Mouse (Mus musculus) lung, postnatal 0 days (tissue): ENCODE results near the gene Rassf1. TPM values are rescaled to one million over a fixed set of nuclear protein-coding genes. Genes with fewer than 3 reads are reported as not detected.
A peak's percentile ranks its signal among the peaks of the same experiment; 100 is the strongest.

Experiments
- ATAC-seq: fragments of 200-750 bp; cut with Nextera tagmentation; 2 replicates; pipeline ENCODE4 v1.8.0; 2017; ENCODE audit warnings: moderate library complexity
- DNase-seq: peaks from one replicate; pipeline ENCODE4 v3.0.0-alpha.2; 2016; ENCODE audit warnings: low spot score
- H3K27ac ChIP-seq: fragments of 300-500 bp; sonication (generic); 2 replicates; pipeline ENCODE4 v1.5.1; 2014; ENCODE audit warnings: antibody characterized with exemption, mild to moderate bottlenecking, low read length, mixed read lengths
- H3K27me3 ChIP-seq: fragments of 300-500 bp; sonication (generic); replicated peaks from 2 replicates; pipeline ENCODE4 v1.6.1; 2014; ENCODE audit warnings: low read length, mixed read lengths; ENCODE audit not compliant: insufficient read depth
- H3K36me3 ChIP-seq: fragments of 300-500 bp; sonication (generic); 2 replicates; pipeline ENCODE4 v1.6.1; 2014; ENCODE audit warnings: low read length, mixed read lengths; ENCODE audit not compliant: insufficient read depth
- H3K4me1 ChIP-seq: fragments of 300-500 bp; sonication (generic); 2 replicates; pipeline ENCODE4 v1.6.1; 2014; ENCODE audit warnings: antibody characterized with exemption, low read depth, low read length, mixed read lengths; ENCODE audit not compliant: insufficient read depth
- H3K4me2 ChIP-seq: fragments of 300-500 bp; sonication (generic); replicated peaks from 2 replicates; pipeline ENCODE4 v1.6.1; 2014; ENCODE audit warnings: low read depth, mild to moderate bottlenecking, low read length, moderate library complexity, mixed read lengths
- H3K4me3 ChIP-seq: fragments of 300-500 bp; sonication (generic); 2 replicates; pipeline ENCODE4 v1.5.1; 2014; ENCODE audit warnings: low read depth, low read length
- H3K9ac ChIP-seq: fragments of 300-500 bp; sonication (generic); replicated peaks from 2 replicates; pipeline ENCODE4 v1.6.1; 2014; ENCODE audit warnings: low read depth, mild to moderate bottlenecking
- H3K9me3 ChIP-seq: fragments of 300-500 bp; sonication (generic); 2 replicates; pipeline ENCODE4 v1.6.1; 2016; ENCODE audit warnings: low read length, mixed read lengths
- CTCF ChIP-seq: IDR thresholded peaks from 2 replicates; pipeline ENCODE4 v1.5.1; 2016; ENCODE audit warnings: antibody characterized with exemption, mild to moderate bottlenecking
- EP300 ChIP-seq: IDR thresholded peaks from 2 replicates; pipeline ENCODE4 v1.6.1; 2016; ENCODE audit warnings: antibody characterized with exemption, mild to moderate bottlenecking, control low read depth
- WGBS: fragments of 180-500 bp; shearing (Covaris S2); extraction: QIAGEN DNeasy Blood & Tissue Kit; methylation state at CpG from one replicate; pipeline ENCODE4 v1.1.7; 2014; 5-methylcytosine and 5-hydroxymethylcytosine counted together
- polyA plus RNA-seq: library from polyadenylated mRNA; unstranded; fragments of >200 nt; fragmentation: Nextera tagmentation; extraction: Ambion mirVana; gene quantifications from 2 replicates; pipeline ENCODE4 v1.2.1, GENCODE M21; 2015

The Rassf1 gene
- polyA plus RNA-seq, 1 experiment from 2014 or later, result 86.1 TPM

GRCm38 (mm10) chr9:107542721-107543120, 8.6 kb upstream of the Rassf1 start:
- Histone ChIP-seq H3K4me1 (peaks cover 14% of the 10 kb centered on the region), H3K9ac (peak overlapping the region; percentile 37; the same call in 1 of the 2 replicates), H3K27me3 (no peaks in the 10 kb centered on the region), H3K36me3 (peaks cover 28% of the 10 kb centered on the region), H3K4me2 (peak overlapping the region; percentile 60), H3K9me3 (no peaks in the 10 kb centered on the region), H3K4me3 (peak overlapping the region; percentile 70), H3K27ac (no peak overlapping the region)
- no peak for ATAC-seq
- no peak for TF ChIP-seq CTCF
- TF ChIP-seq EP300, result no peak
- no peak for DNase-seq
- 26% methylated on average over 8 of the region's 8 CpGs for WGBS

- Histone ChIP-seq H3K27me3 (no peaks in the 10 kb centered on the region), H3K4me3 (no peak overlapping the region), H3K9ac (no peak overlapping the region), H3K4me2 (no peak overlapping the region), H3K27ac (no peak overlapping the region), H3K4me1 (peaks cover 14% of the 10 kb centered on the region), H3K36me3 (peaks cover 22% of the 10 kb centered on the region), H3K9me3 (no peaks in the 10 kb centered on the region)
- WGBS, result 89% methylated on average over 10 of the region's 11 CpGs
- ATAC-seq (no peak), DNase-seq (no peak)
- no peak for TF ChIP-seq CTCF
Observed at GRCm38 (mm10) chr9:107543299-107543698, 8.1 kb upstream of the Rassf1 start.

- Histone ChIP-seq H3K27me3 (no peaks in the 10 kb centered on the region), H3K27ac (no peak overlapping the region), H3K4me3 (no peak overlapping the region), H3K36me3 (0 out of 2 replicates have a peak, but pooled peaks cover 14% of the 10 kb centered on the region), H3K9me3 (no peaks in the 10 kb centered on the region), H3K4me1 (peaks cover 14% of the 10 kb centered on the region), H3K9ac (no peak overlapping the region), H3K4me2 (no peak overlapping the region)
- ATAC-seq, result no peak
- 94% methylated on average over 17 of the region's 17 CpGs for WGBS
- DNase-seq, result no peak
- TF ChIP-seq CTCF (no peak), EP300 (no peak)
Observed at GRCm38 (mm10) chr9:107544196-107544700, 7.1 kb upstream of the Rassf1 start.

- 0 out of 2 replicates have a peak, but pooled peaks cover 11% of the 10 kb centered on the region for H3K36me3 ChIP-seq
- 92% methylated on average over 12 of the region's 12 CpGs for WGBS
- H3K27me3 ChIP-seq, result no peaks in the 10 kb centered on the region
- DNase-seq, result no peak
- ATAC-seq, result no peak
- H3K27ac ChIP-seq, result no peak overlapping the region
- H3K9me3 ChIP-seq, result no peaks in the 10 kb centered on the region
- no peak overlapping the region for H3K9ac ChIP-seq
- peaks cover 14% of the 10 kb centered on the region for H3K4me1 ChIP-seq
- no peak for TF ChIP-seq EP300
- no peak for TF ChIP-seq CTCF
- H3K4me2 ChIP-seq, result no peak overlapping the region
- H3K4me3 ChIP-seq, result no peak overlapping the region
Observed at GRCm38 (mm10) chr9:107544729-107545128, 6.6 kb upstream of the Rassf1 start.

GRCm38 (mm10) chr9:107545199-107545598, 6.2 kb upstream of the Rassf1 start:
- WGBS, result 81% methylated on average over 10 of the region's 10 CpGs
- TF ChIP-seq CTCF, result no peak
- TF ChIP-seq EP300, result no peak

GRCm38 (mm10) chr9:107545602-107546001, 5.8 kb upstream of the Rassf1 start:
- TF ChIP-seq CTCF (peak; percentile 93), EP300 (no peak)
- no peak overlapping the region for H3K4me2 ChIP-seq
- ATAC-seq (no peak), DNase-seq (peak; percentile 74)
- H3K4me3 ChIP-seq, result no peak overlapping the region
- H3K36me3 ChIP-seq, result 0 out of 2 replicates have a peak, but pooled peaks cover 6% of the 10 kb centered on the region
- H3K9ac ChIP-seq, result no peak overlapping the region
- 14% methylated on average over 3 of the region's 3 CpGs for WGBS
- no peak overlapping the region for H3K27ac ChIP-seq
- no peaks in the 10 kb centered on the region for H3K27me3 ChIP-seq
- H3K4me1 ChIP-seq, result peaks cover 14% of the 10 kb centered on the region
- H3K9me3 ChIP-seq, result no peaks in the 10 kb centered on the region

More at GRCm38 (mm10) chr9:107545199-107545598, 6.2 kb upstream of the Rassf1 start:
- DNase-seq (no peak), ATAC-seq (no peak)
- no peak overlapping the region for H3K9ac ChIP-seq
- 0 out of 2 replicates have a peak, but pooled peaks cover 6% of the 10 kb centered on the region for H3K36me3 ChIP-seq
- H3K27me3 ChIP-seq, result no peaks in the 10 kb centered on the region
- no peak overlapping the region for H3K27ac ChIP-seq
- H3K4me1 ChIP-seq, result peaks cover 14% of the 10 kb centered on the region
- no peak overlapping the region for H3K4me2 ChIP-seq
- no peak overlapping the region for H3K4me3 ChIP-seq
- H3K9me3 ChIP-seq, result no peaks in the 10 kb centered on the region

- TF ChIP-seq EP300, result no peak
- peak; percentile 67 for ATAC-seq
- H3K4me3 ChIP-seq, result no peak within 1 kb of the TSS
- 0 out of 2 replicates have a peak, but pooled peaks cover 6% of the 10 kb centered on the region for H3K36me3 ChIP-seq
- no peaks in the 10 kb centered on the region for H3K9me3 ChIP-seq
- H3K27ac ChIP-seq, result no peak within 1 kb of the TSS
- no peaks in the 10 kb centered on the region for H3K27me3 ChIP-seq
- no peak within 1 kb of the TSS for H3K9ac ChIP-seq
- 3% methylated on average over 20 of the region's 20 CpGs for WGBS
- peak; percentile 97 for DNase-seq
- peak within 1 kb of the TSS; percentile 46 for H3K4me2 ChIP-seq
- H3K4me1 ChIP-seq, result peaks cover 17% of the 10 kb centered on the region
Observed at GRCm38 (mm10) chr9:107547026-107547425, 4.3 kb upstream of the Rassf1 start, which contains the start of gene Zmynd10. Zmynd10 (plus strand) TSS chr9:107547298.
